Mouse (Mus musculus): ENCODE data around the gene Rpl35a. TPM values are rescaled to one million over a fixed set of nuclear protein-coding genes. Genes with fewer than 3 reads are reported as not detected.
A peak's percentile ranks its signal among the peaks of the same experiment; 100 is the strongest.
"Not testable (repeated sequence)": the region's sequence is repeated elsewhere in the genome, so short reads cannot be mapped to it uniquely, and the experiment has no call there.

Gene Rpl35a
- total RNA-seq, 2 experiments from 2014 or later = 237 to 241 TPM

DNA sequence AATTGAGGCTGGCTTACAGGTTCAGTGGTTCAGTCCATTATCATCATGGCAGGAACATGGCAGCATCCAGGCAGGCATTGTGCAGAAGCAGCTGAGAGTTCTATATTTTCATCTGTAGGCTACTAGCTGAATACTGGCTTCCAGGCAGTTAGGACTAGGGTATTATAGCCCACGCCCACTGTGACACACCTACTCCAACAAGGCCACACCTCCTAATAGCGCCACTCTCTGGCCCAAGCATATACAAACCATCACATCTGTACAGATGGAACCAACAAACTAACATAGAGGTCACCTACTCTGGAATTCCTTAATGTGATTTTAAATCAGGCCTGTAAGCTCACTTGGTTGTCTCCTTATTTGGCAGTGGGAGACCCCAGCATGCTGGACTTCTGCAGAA is 7.6 kb upstream of the Rpl35a start:
- intact Hi-C loops (cut with DNase I) = loop anchor here (10.0 kb wide), 1 partner anchor 234 kb away; the partner anchor contains the start of gene Smbd1
- no peak for DNase-seq (ENCODE audit: low spot score in 2 of 2)

DNA sequence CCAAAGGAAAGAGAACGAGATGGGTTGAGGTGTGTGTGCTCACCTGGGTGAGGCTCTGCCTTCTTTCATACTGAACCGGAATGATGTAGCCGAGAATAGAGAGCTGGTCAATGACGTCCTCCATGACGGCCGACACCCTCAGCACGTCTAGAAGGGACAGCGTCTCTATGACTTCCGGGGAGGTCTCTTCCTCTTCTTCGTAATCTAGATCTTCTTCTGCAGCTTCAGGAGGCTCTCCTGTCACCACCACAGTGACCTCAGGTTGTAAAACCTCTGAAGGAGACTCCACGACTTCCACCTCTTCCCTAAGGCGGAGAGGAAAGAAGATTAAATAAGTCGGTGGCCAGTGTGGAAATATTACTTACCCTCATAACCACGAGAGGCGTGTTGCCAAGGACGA is 6.4 kb upstream of the Rpl35a start:
- intact Hi-C loops (cut with DNase I) = loop anchor here (10.0 kb wide), 1 partner anchor 235 kb away; the partner anchor contains the start of gene Smbd1
- no peak for DNase-seq (ENCODE audit: low spot score in 2 of 2)

DNA sequence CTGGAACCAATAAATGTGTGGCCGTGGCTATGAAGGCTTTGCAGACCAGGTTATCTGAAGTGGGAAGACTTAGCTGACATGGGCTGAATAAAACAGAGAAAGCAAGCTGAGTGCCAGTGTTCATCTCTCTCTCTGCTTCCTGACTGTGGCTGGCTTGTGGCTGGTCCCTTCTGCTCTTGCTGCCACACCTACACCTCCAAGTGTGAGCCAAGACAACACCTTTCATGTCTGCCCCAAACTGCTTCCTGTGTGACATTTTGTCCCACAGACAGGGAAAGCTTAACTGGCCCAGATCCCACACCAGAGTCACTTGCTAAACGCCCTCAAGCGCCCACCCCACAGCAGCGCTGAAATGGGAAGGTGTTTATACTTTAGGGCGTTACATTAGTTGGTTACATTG is 3.1 kb upstream of the Rpl35a start:
- no peak for DNase-seq (ENCODE audit: low spot score in 2 of 2)
- intact Hi-C loops (cut with DNase I) = no loop called here

- DNase-seq (ENCODE audit: low spot score in 2 of 2); intact Hi-C loops (cut with DNase I): not testable (repeated sequence)
Measured at GRCm38 (mm10) chr16:33054927-33055326, 1.3 kb upstream of the Rpl35a start.

DNA sequence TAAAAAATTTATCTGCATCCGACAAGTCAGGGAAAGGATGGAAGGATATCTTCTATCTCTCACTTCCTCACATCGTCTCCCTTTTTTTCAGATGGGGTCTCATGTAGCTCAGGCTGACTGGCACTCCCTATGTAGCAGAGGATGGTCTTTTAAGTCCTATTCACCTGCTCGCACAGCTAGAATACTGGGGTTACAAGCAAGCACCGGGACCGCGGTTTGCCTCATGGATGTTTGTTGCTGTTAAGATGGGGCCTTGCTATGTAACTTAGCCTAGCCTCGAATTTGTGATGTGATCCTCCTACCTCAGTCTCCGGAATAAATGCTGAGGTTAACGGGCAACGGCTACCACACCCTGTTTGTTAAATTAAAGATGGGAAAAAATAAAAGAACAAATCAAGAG is 598 bp upstream of the Rpl35a start:
- intact Hi-C loops (cut with DNase I) = no loop called here
- peak in 1 of 2 experiments; percentile 9 for DNase-seq (ENCODE audit: low spot score in 2 of 2)

DNA sequence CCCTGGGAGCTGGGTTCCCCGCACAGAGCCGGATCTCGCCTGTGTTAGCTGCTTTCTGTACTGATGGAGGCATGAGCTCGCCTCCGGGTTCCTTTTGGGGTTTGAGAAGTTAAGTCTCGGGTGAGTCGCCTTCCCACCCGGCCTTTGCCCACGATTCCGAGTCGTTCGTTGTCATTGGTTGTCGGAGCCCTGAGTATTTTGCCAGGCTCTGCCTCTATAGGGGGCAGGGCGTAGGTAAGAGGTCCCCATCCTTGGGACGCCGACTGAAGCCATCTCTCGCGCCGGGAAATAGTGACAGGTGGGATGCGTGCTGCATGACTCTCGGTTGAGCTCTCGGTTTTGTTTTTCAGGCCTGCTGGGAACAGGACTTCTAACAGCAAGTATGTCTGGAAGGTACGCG is 533 bp downstream of the Rpl35a start:
- intact Hi-C loops (cut with DNase I) = no loop called here
- peak in 1 of 2 experiments; percentile 26 for DNase-seq (ENCODE audit: low spot score in 2 of 2)

DNA sequence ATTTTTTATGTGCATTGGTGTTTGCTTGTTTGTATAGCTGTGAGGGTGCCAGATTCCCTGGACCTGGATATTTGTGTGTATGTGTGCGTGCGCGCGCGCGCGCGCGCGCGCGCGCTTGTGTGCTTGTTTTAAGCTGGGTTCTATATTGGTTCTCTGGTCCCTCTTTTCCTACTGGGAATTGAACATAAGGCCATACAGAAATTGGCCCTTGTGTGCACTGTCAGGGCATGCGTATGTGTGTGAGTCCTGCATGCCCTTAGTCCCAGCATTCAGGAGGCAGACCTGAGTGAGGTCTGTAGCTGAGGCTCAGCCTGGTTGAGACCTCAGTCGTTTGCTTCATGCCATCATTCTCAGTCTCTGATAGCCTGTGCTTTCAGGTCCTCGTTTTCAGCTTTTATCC is 1.8 kb downstream of the Rpl35a start:
- intact Hi-C loops (cut with DNase I) = no loop called here
- DNase-seq (ENCODE audit: low spot score in 2 of 2) = no peak

DNA sequence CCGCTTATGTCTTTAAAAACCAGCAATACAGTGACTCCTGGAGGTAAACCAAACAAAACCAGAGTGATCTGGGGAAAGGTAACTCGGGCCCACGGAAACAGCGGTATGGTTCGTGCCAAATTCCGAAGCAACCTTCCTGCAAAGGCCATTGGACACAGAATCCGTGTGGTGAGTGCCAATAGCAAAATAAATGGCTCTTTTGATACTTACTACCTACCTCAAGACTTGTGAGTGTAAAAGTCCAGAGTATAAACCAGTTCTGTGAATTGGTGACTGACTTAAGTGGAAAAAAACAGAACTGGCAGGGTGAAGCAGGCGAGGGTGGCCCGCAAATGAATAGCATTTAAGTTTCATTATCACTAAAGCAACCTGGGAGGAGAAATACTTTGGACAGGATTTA is 2.4 kb downstream of the Rpl35a start:
- DNase-seq (ENCODE audit: low spot score in 2 of 2); intact Hi-C loops (cut with DNase I): not testable (repeated sequence)

DNA sequence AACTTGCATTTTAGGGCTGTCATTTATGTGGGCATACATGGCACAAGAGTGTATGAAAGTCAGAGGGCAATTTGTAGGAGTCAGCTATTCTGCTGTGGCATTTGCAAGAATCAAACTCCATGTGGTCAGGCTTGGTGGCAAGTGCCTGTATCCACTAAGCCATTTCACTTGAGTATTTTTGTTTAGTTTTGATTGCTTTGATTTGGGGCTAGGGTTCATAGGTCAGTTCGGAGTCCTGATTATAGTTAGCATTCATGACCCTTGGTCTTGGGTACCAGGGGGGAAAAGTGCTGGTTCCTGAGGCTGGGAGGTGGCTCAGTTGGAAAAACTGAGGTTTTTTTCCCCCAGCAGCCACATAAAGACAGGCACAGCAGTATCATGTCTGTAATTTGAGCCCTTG is 3.2 kb downstream of the Rpl35a start:
- no peak for DNase-seq (ENCODE audit: low spot score in 2 of 2)
- intact Hi-C loops (cut with DNase I) = no loop called here

DNA sequence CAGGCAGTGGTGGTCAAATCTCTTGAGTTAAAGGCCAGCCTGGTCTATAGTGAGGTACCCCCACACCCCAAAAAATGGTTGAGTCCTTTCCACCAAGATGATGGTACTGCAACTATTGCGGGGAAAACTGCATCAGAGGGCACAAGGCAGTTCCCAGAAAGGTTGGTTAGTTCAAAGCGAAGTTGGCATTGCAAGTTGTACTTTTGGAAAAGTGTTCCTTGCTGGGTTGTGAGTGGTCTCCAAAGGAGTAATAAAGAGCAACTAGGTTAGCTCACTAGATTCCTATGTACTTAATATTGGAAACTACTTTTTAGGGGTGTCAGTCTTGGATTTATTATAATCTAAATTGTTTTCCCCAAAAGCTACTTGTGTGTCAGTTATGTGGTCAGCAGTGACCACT is 4.7 kb downstream of the Rpl35a start:
- DNase-seq (ENCODE audit: low spot score in 2 of 2) = no peak
- intact Hi-C loops (cut with DNase I) = no loop called here

GRCm38 (mm10) chr16:33061400-33061799 is 5.1 kb downstream of the Rpl35a start:
- DNase-seq (ENCODE audit: low spot score in 2 of 2) = no peak
- intact Hi-C loops (cut with DNase I) = no loop called here

- intact Hi-C loops (cut with DNase I) = no loop called here
- peak; percentile 90 to 92 for DNase-seq (ENCODE audit: low spot score in 2 of 2)
Measured at GRCm38 (mm10) chr16:33062024-33062681, 5.9 kb downstream of the Rpl35a start, which contains the start of gene Lmln. TSS of gene Lmln (plus strand) at chr16:33062521.

GRCm38 (mm10) chr16:33062682-33063131 is 6.5 kb downstream of the Rpl35a start:
- peak; percentile 71 to 83 for DNase-seq (ENCODE audit: low spot score in 2 of 2)
- intact Hi-C loops (cut with DNase I) = no loop called here

GRCm38 (mm10) chr16:33063267-33063666 is 7.0 kb downstream of the Rpl35a start:
- DNase-seq (ENCODE audit: low spot score in 2 of 2) = peak in 1 of 2 experiments; percentile 11
- intact Hi-C loops (cut with DNase I) = no loop called here

GRCm38 (mm10) chr16:33064636-33065035 is 8.4 kb downstream of the Rpl35a start:
- no peak for DNase-seq (ENCODE audit: low spot score in 2 of 2)
- intact Hi-C loops (cut with DNase I) = no loop called here

DNA sequence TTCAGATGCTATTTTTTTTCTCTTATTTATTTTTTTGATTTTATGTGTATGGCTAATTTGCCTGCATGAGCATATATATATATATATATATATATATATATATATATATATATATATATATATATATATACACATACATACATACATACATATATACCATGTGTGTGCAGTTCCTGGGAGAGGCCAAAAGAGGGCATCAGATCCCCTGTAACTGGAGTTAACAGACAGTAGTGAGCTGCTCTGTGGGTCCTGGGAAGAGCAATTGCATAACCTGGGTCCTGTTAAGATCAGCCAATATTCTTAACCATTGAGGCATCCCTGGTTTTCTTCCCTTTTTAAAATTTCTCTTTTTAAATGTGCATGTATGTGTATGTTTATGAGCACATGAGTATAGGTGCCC is 14.7 kb downstream of the Rpl35a start:
- DNase-seq (ENCODE audit: low spot score in 2 of 2) = no peak
- intact Hi-C loops (cut with DNase I) = no loop called here

GRCm38 (mm10) chr16:33072871-33073557 is 16.8 kb downstream of the Rpl35a start:
- intact Hi-C loops (cut with DNase I) = no loop called here
- DNase-seq (ENCODE audit: low spot score in 2 of 2) = no peak

DNA sequence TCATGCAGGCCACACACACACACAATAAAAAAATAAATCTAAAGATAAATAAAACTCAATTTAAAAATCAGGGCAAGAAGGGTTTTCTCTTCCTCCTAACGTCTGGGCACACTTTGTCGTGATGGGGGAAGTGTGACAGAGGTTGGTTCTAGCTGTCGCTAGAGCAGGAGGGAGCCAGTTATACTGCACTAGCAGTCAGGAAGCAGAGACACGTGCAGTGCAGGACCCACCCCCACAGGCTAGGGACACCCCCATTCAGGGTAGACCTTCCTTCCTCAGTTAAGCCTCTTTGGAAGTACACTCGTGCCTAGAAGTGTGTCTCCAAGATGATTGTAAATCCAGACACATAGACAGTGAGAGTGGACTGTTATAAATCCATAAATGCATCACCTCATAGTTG is 18.7 kb downstream of the Rpl35a start:
- DNase-seq (ENCODE audit: low spot score in 2 of 2) = no peak
- intact Hi-C loops (cut with DNase I) = no loop called here

- no peak for DNase-seq (ENCODE audit: low spot score in 2 of 2)
- intact Hi-C loops (cut with DNase I) = no loop called here
Measured at GRCm38 (mm10) chr16:33076078-33076477, 19.8 kb downstream of the Rpl35a start.

GRCm38 (mm10) chr16:33077069-33077627 is 20.9 kb downstream of the Rpl35a start:
- no peak for DNase-seq (ENCODE audit: low spot score in 2 of 2)

GRCm38 (mm10) chr16:33080063-33080462 is 23.8 kb downstream of the Rpl35a start:
- DNase-seq (ENCODE audit: low spot score in 2 of 2) = no peak
- intact Hi-C loops (cut with DNase I) = no loop called here

More at GRCm38 (mm10) chr16:33077069-33077627, 20.9 kb downstream of the Rpl35a start:
- intact Hi-C loops (cut with DNase I) = no loop called here

All from left cerebral cortex, postnatal 14 days (tissue).